Mouse (Mus musculus): ENCODE data around the gene Wdr11. TPM values are rescaled to one million over a fixed set of nuclear protein-coding genes. Genes with fewer than 3 reads are reported as not detected.

The Wdr11 gene
- total RNA-seq, 2 experiments from 2014 or later = 16.2 to 18.1 TPM

GRCm38 (mm10) chr7:129659755-129660154 lies 68.1 kb downstream of the Wdr11 start:
- H3K4me3 ChIP-seq = no peak overlapping the region
- intact Hi-C loops (cut with DNase I) = no loop called here
- no peak for DNase-seq
- no peak overlapping the region for H3K27ac ChIP-seq
- no peak for TF ChIP-seq CTCF (IDR thresholded peaks at IDR 0.05)

GRCm38 (mm10) chr7:129660546-129660945 lies 68.9 kb downstream of the Wdr11 start:
- intact Hi-C loops (cut with DNase I) = no loop called here
- TF ChIP-seq CTCF (IDR thresholded peaks at IDR 0.05) = no peak
- Histone ChIP-seq H3K27ac (no peak overlapping the region), H3K4me3 (no peak overlapping the region)
- no peak for DNase-seq

- no peak overlapping the region for H3K4me3 ChIP-seq
- no peak for TF ChIP-seq CTCF (IDR thresholded peaks at IDR 0.05)
- intact Hi-C loops (cut with DNase I) = no loop called here
- H3K27ac ChIP-seq = no peak overlapping the region
- peak; percentile 28 for DNase-seq
Observed at GRCm38 (mm10) chr7:129662051-129662789, 70.6 kb downstream of the Wdr11 start.

- no peak for TF ChIP-seq CTCF (IDR thresholded peaks at IDR 0.05)
- DNase-seq = no peak
- Histone ChIP-seq H3K4me3 (no peak overlapping the region), H3K27ac (no peak overlapping the region)
- intact Hi-C loops (cut with DNase I) = no loop called here
Observed at GRCm38 (mm10) chr7:129663781-129664505, 72.3 kb downstream of the Wdr11 start.

GRCm38 (mm10) chr7:129665411-129665810 lies 73.7 kb downstream of the Wdr11 start:
- intact Hi-C loops (cut with DNase I) = no loop called here
- no peak for TF ChIP-seq CTCF (IDR thresholded peaks at IDR 0.05)
- Histone ChIP-seq H3K4me3 (no peak overlapping the region), H3K27ac (no peak overlapping the region)
- no peak for DNase-seq

GRCm38 (mm10) chr7:129665921-129666320 lies 74.3 kb downstream of the Wdr11 start:
- H3K27ac ChIP-seq = no peak overlapping the region
- no peak for TF ChIP-seq CTCF (IDR thresholded peaks at IDR 0.05)
- DNase-seq = no peak
- no peak overlapping the region for H3K4me3 ChIP-seq
- intact Hi-C loops (cut with DNase I) = no loop called here

GRCm38 (mm10) chr7:129666526-129666925 lies 74.9 kb downstream of the Wdr11 start:
- Histone ChIP-seq H3K4me3 (no peak overlapping the region), H3K27ac (no peak overlapping the region)
- no peak for TF ChIP-seq CTCF (IDR thresholded peaks at IDR 0.05)
- intact Hi-C loops (cut with DNase I) = no loop called here
- no peak for DNase-seq

- Histone ChIP-seq H3K27ac (no peak overlapping the region), H3K4me3 (no peak overlapping the region)
- TF ChIP-seq CTCF (IDR thresholded peaks at IDR 0.05) = no peak
- DNase-seq = no peak
- intact Hi-C loops (cut with DNase I) = no loop called here
Observed at GRCm38 (mm10) chr7:129670280-129670679, 78.6 kb downstream of the Wdr11 start.

- DNase-seq = no peak
- intact Hi-C loops (cut with DNase I) = no loop called here
- TF ChIP-seq CTCF (IDR thresholded peaks at IDR 0.05) = no peak
- Histone ChIP-seq H3K4me3 (no peak overlapping the region), H3K27ac (no peak overlapping the region)
Observed at GRCm38 (mm10) chr7:129671675-129672651, 80.3 kb downstream of the Wdr11 start.

GRCm38 (mm10) chr7:129673776-129674175 lies 82.1 kb downstream of the Wdr11 start:
- no peak overlapping the region for H3K4me3 ChIP-seq
- intact Hi-C loops (cut with DNase I) = no loop called here
- no peak for DNase-seq
- TF ChIP-seq CTCF (IDR thresholded peaks at IDR 0.05) = no peak
- H3K27ac ChIP-seq = no peak overlapping the region

- DNase-seq = no peak
- no peak for TF ChIP-seq CTCF (IDR thresholded peaks at IDR 0.05)
- no peak overlapping the region for H3K4me3 ChIP-seq
- intact Hi-C loops (cut with DNase I) = no loop called here
- no peak overlapping the region for H3K27ac ChIP-seq
Observed at GRCm38 (mm10) chr7:129674558-129674957, 82.9 kb downstream of the Wdr11 start.

- intact Hi-C loops (cut with DNase I) = no loop called here
- DNase-seq = no peak
Observed at GRCm38 (mm10) chr7:129675852-129676251, 84.2 kb downstream of the Wdr11 start.

More at GRCm38 (mm10) chr7:129675852-129676251, 84.2 kb downstream of the Wdr11 start:
- no peak overlapping the region for H3K4me3 ChIP-seq
- no peak for TF ChIP-seq CTCF (IDR thresholded peaks at IDR 0.05)
- no peak overlapping the region for H3K27ac ChIP-seq
